Mouse (Mus musculus) midbrain, embryonic 13.5 days (tissue): ENCODE data around the gene Ece1. TPM values are rescaled to one million over a fixed set of nuclear protein-coding genes. Genes with fewer than 3 reads are reported as not detected.

Source experiments
- ATAC-seq: fragments of 200-750 bp; cut with Nextera tagmentation; 2 replicates; pipeline ENCODE4 v1.8.0; 2017; ENCODE audit warnings: mild to moderate bottlenecking, moderate TSS enrichment, moderate library complexity
- H3K27ac ChIP-seq: fragments of 300-500 bp; sonication (generic); 2 replicates; pipeline ENCODE4 v1.5.1; 2015; ENCODE audit warnings: inconsistent platforms, mild to moderate bottlenecking, moderate library complexity
- H3K27me3 ChIP-seq: fragments of 300-500 bp; sonication (generic); 2 replicates; pipeline ENCODE4 v1.6.1; 2015; ENCODE audit warnings: mild to moderate bottlenecking, inconsistent platforms
- H3K36me3 ChIP-seq: fragments of 300-500 bp; sonication (generic); 2 replicates; pipeline ENCODE4 v1.6.1; 2015; ENCODE audit warnings: mild to moderate bottlenecking, inconsistent platforms
- H3K4me1 ChIP-seq: fragments of 300-500 bp; sonication (generic); replicated peaks from 2 replicates; pipeline ENCODE4 v1.6.1; 2015; ENCODE audit warnings: inconsistent platforms
- H3K4me2 ChIP-seq: fragments of 300-500 bp; sonication (generic); replicated peaks from 2 replicates; pipeline ENCODE4 v1.6.1; 2015; ENCODE audit warnings: moderate library complexity, mild to moderate bottlenecking, inconsistent platforms
- H3K4me3 ChIP-seq: fragments of 300-500 bp; sonication (generic); replicated peaks from 2 replicates; pipeline ENCODE4 v1.5.1; 2015; ENCODE audit warnings: mild to moderate bottlenecking, inconsistent platforms
- H3K9ac ChIP-seq: fragments of 300-500 bp; sonication (generic); replicated peaks from 2 replicates; pipeline ENCODE4 v1.6.1; 2015; ENCODE audit warnings: mild to moderate bottlenecking, inconsistent platforms
- H3K9me3 ChIP-seq: fragments of 300-500 bp; sonication (generic); 2 replicates; pipeline ENCODE4 v1.6.1; 2016; ENCODE audit warnings: mild to moderate bottlenecking, inconsistent platforms
- WGBS: fragments of 180-500 bp; shearing (Covaris S2); methylation state at CpG from one replicate; pipeline ENCODE4 v1.1.7; 2015; 5-methylcytosine and 5-hydroxymethylcytosine counted together
- polyA plus RNA-seq: library from polyadenylated mRNA; unstranded; fragments of >200 nt; fragmentation: Nextera tagmentation; extraction: Ambion mirVana; gene quantifications from 2 replicates; pipeline ENCODE4 v1.2.1, GENCODE M21; 2015

Gene Ece1
- polyA plus RNA-seq, 1 experiment from 2014 or later, result 19.4 TPM

- no peak for ATAC-seq
- WGBS, result 93% methylated on average over 4 of the region's 4 CpGs
These were observed 74.1 kb downstream of the Ece1 start for GRCm38 (mm10) chr4:137936134-137936533.

GRCm38 (mm10) chr4:137940061-137940460 lies 78.0 kb downstream of the Ece1 start:
- Histone ChIP-seq H3K4me1 (peaks cover 35% of the 10 kb centered on the region), H3K27ac (peak overlapping the region; percentile 47), H3K27me3 (no peaks in the 10 kb centered on the region), H3K36me3 (peaks cover 51% of the 10 kb centered on the region), H3K4me3 (no peak overlapping the region), H3K9me3 (no peaks in the 10 kb centered on the region), H3K4me2 (no peak overlapping the region), H3K9ac (no peak overlapping the region)
- no peak for ATAC-seq
- WGBS, result 63% methylated on average over 10 of the region's 10 CpGs

More at GRCm38 (mm10) chr4:137936134-137936533, 74.1 kb downstream of the Ece1 start:
- Histone ChIP-seq H3K36me3 (peaks cover 53% of the 10 kb centered on the region), H3K4me3 (no peak overlapping the region), H3K9me3 (no peaks in the 10 kb centered on the region), H3K27ac (no peak overlapping the region), H3K9ac (no peak overlapping the region), H3K4me1 (peaks cover 30% of the 10 kb centered on the region), H3K27me3 (no peaks in the 10 kb centered on the region), H3K4me2 (no peak overlapping the region)

GRCm38 (mm10) chr4:137941131-137941844 lies 79.3 kb downstream of the Ece1 start:
- H3K4me3 ChIP-seq, result no peak overlapping the region
- no peak overlapping the region for H3K9ac ChIP-seq
- WGBS, result 93% methylated on average over 12 of the region's 12 CpGs
- H3K9me3 ChIP-seq, result no peaks in the 10 kb centered on the region
- peaks cover 56% of the 10 kb centered on the region for H3K36me3 ChIP-seq
- no peak overlapping the region for H3K4me2 ChIP-seq
- ATAC-seq, result peak; percentile 25; the same call in 1 of the 2 replicates
- H3K27me3 ChIP-seq, result no peaks in the 10 kb centered on the region
- H3K4me1 ChIP-seq, result peaks cover 35% of the 10 kb centered on the region
- H3K27ac ChIP-seq, result peak overlapping the region; percentile 20; the same call in 1 of the 2 replicates

- Histone ChIP-seq H3K27ac (peak overlapping the region; percentile 20), H3K9ac (no peak overlapping the region), H3K36me3 (peaks cover 50% of the 10 kb centered on the region), H3K4me2 (no peak overlapping the region), H3K4me3 (no peak overlapping the region), H3K27me3 (no peaks in the 10 kb centered on the region), H3K9me3 (no peaks in the 10 kb centered on the region), H3K4me1 (peaks cover 35% of the 10 kb centered on the region)
- ATAC-seq, result peak; percentile 25
- WGBS, result 54% methylated on average over 17 of the region's 17 CpGs
These were observed 80.1 kb downstream of the Ece1 start for GRCm38 (mm10) chr4:137941871-137942781.

GRCm38 (mm10) chr4:137942782-137943486 lies 80.9 kb downstream of the Ece1 start:
- Histone ChIP-seq H3K27me3 (no peaks in the 10 kb centered on the region), H3K4me1 (peaks cover 35% of the 10 kb centered on the region), H3K36me3 (peaks cover 48% of the 10 kb centered on the region), H3K9ac (no peak overlapping the region), H3K27ac (peak overlapping the region; percentile 20; the same call in 1 of the 2 replicates), H3K4me3 (no peak overlapping the region), H3K9me3 (no peaks in the 10 kb centered on the region), H3K4me2 (no peak overlapping the region)
- 43% methylated on average over 9 of the region's 9 CpGs for WGBS
- no peak for ATAC-seq

- ATAC-seq, result no peak
- H3K4me2 ChIP-seq, result no peak overlapping the region
- no peaks in the 10 kb centered on the region for H3K27me3 ChIP-seq
- H3K9me3 ChIP-seq, result no peaks in the 10 kb centered on the region
- no peak overlapping the region for H3K27ac ChIP-seq
- peaks cover 35% of the 10 kb centered on the region for H3K4me1 ChIP-seq
- 92% methylated on average over 10 of the region's 10 CpGs for WGBS
- no peak overlapping the region for H3K4me3 ChIP-seq
- no peak overlapping the region for H3K9ac ChIP-seq
- H3K36me3 ChIP-seq, result peaks cover 48% of the 10 kb centered on the region
These were observed 81.5 kb downstream of the Ece1 start for GRCm38 (mm10) chr4:137943540-137943939.

- Histone ChIP-seq H3K36me3 (peaks cover 55% of the 10 kb centered on the region), H3K27ac (no peak overlapping the region), H3K4me3 (no peak overlapping the region), H3K9me3 (no peaks in the 10 kb centered on the region), H3K27me3 (no peaks in the 10 kb centered on the region), H3K4me1 (peaks cover 25% of the 10 kb centered on the region), H3K4me2 (no peak overlapping the region), H3K9ac (no peak overlapping the region)
- no peak for ATAC-seq
- WGBS, result 74% methylated on average over 4 of the region's 4 CpGs
These were observed 83.3 kb downstream of the Ece1 start for GRCm38 (mm10) chr4:137945376-137945775.

- Histone ChIP-seq H3K9ac (no peak overlapping the region), H3K27me3 (no peaks in the 10 kb centered on the region), H3K27ac (no peak overlapping the region), H3K36me3 (peaks cover 57% of the 10 kb centered on the region), H3K4me1 (peaks cover 18% of the 10 kb centered on the region), H3K9me3 (no peaks in the 10 kb centered on the region), H3K4me3 (no peak overlapping the region), H3K4me2 (no peak overlapping the region)
- no peak for ATAC-seq
- 73% methylated on average over 8 of the region's 11 CpGs for WGBS
These were observed 84.4 kb downstream of the Ece1 start for GRCm38 (mm10) chr4:137946419-137946818.

GRCm38 (mm10) chr4:137952840-137953239 lies 90.8 kb downstream of the Ece1 start:
- H3K4me2 ChIP-seq, result no peak overlapping the region
- H3K9ac ChIP-seq, result no peak overlapping the region
- H3K4me1 ChIP-seq, result no peaks in the 10 kb centered on the region
- no peaks in the 10 kb centered on the region for H3K9me3 ChIP-seq
- no peak for ATAC-seq
- no peak overlapping the region for H3K27ac ChIP-seq
- no peaks in the 10 kb centered on the region for H3K27me3 ChIP-seq
- no peak overlapping the region for H3K4me3 ChIP-seq
- peaks cover 60% of the 10 kb centered on the region for H3K36me3 ChIP-seq
- WGBS, result 30% methylated on average over 4 of the region's 4 CpGs

GRCm38 (mm10) chr4:137954184-137954583 lies 92.1 kb downstream of the Ece1 start:
- no peaks in the 10 kb centered on the region for H3K4me1 ChIP-seq
- peaks cover 57% of the 10 kb centered on the region for H3K36me3 ChIP-seq
- WGBS, result 83% methylated on average over 2 of the region's 2 CpGs
- no peak overlapping the region for H3K9ac ChIP-seq
- no peaks in the 10 kb centered on the region for H3K9me3 ChIP-seq
- no peak overlapping the region for H3K4me3 ChIP-seq
- no peak for ATAC-seq
- H3K27me3 ChIP-seq, result no peaks in the 10 kb centered on the region
- no peak overlapping the region for H3K4me2 ChIP-seq
- no peak overlapping the region for H3K27ac ChIP-seq

- Histone ChIP-seq H3K4me1 (no peaks in the 10 kb centered on the region), H3K36me3 (peaks cover 57% of the 10 kb centered on the region), H3K4me3 (no peak overlapping the region), H3K9me3 (no peaks in the 10 kb centered on the region), H3K27me3 (no peaks in the 10 kb centered on the region), H3K27ac (no peak overlapping the region), H3K9ac (no peak overlapping the region), H3K4me2 (no peak overlapping the region)
- ATAC-seq, result no peak
- 91% methylated on average over 8 of the region's 8 CpGs for WGBS
These were observed 92.9 kb downstream of the Ece1 start for GRCm38 (mm10) chr4:137954926-137955396.
